Mouse (Mus musculus) liver, adult 2 months (tissue): ENCODE results near the gene Rtp4.

Experiments used
- CTCF ChIP-seq: fragments of 200-500 bp; IDR thresholded peaks from 2 replicates; pipeline ENCODE4 v1.5.1; 2011; ENCODE audit warnings: low read depth, low read length, control low read depth
- POLR2A ChIP-seq: fragments of 200-500 bp; IDR thresholded peaks from 2 replicates; pipeline ENCODE4 v1.6.1; 2011; ENCODE audit warnings: low read length, control low read depth; ENCODE audit not compliant: insufficient read depth; ENCODE audit errors: extremely low read depth

DNA sequence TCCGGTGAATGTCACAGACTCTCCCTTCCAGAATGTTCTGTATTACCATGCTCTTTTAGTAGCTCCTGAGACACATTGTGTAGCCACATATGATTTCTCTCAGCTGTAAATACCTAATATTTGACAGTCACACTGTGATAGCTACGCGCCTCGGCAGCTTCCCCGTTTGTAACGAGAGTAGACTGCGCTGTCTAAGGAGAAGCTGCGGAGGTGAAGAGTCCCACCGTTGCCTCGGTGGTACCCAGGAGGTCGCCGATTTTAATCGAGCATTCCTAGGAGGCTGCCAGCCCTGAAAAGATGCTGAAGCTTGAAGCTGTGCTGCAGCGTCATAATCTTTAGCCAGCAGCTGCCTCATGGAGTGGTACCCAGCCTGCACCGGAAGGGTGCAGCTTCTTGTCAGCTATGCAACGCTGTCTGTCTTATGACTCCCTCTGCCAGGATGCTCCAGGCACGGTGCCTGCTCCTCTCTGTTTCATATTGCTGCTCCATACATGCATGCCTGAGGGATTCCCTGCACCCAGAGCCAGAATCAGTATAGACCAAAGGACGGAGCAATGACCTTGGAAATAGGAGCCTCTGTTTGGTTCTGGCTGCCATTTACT, 31.0 kb downstream of the Rtp4 start:
- TF ChIP-seq CTCF: no peak
- TF ChIP-seq POLR2A: no peak
